Mouse (Mus musculus) ES-Bruce4 (cell line): Measurements from ENCODE around the gene Ntn3. TPM values are rescaled to one million over a fixed set of nuclear protein-coding genes. Genes with fewer than 3 reads are reported as not detected.

Source experiments
- H3K27ac ChIP-seq: 2 replicates; pipeline ENCODE4 v1.5.1; 2012; ENCODE audit warnings: low read length, inconsistent platforms; ENCODE audit not compliant: insufficient read depth
- H3K27me3 ChIP-seq: 2 replicates; pipeline ENCODE4 v1.6.1; 2012; ENCODE audit warnings: mild to moderate bottlenecking, low read length, inconsistent platforms; ENCODE audit not compliant: control insufficient read depth, poor library complexity, insufficient read depth, severe bottlenecking
- H3K36me3 ChIP-seq: 2 replicates; pipeline ENCODE4 v1.6.1; 2012; ENCODE audit warnings: inconsistent platforms, mild to moderate bottlenecking, low read length, moderate library complexity; ENCODE audit not compliant: control insufficient read depth, poor library complexity, insufficient read depth, severe bottlenecking
- H3K4me1 ChIP-seq: one replicate; pipeline ENCODE4 v1.8.1; 2011; ENCODE audit warnings: low read length; ENCODE audit not compliant: control insufficient read depth, insufficient read depth
- H3K4me3 ChIP-seq: 2 replicates; pipeline ENCODE4 v1.5.1; 2011; ENCODE audit warnings: low read depth, mild to moderate bottlenecking, low read length
- H3K9ac ChIP-seq: 2 replicates; pipeline ENCODE4 v1.6.1; 2012; ENCODE audit warnings: low read depth, mild to moderate bottlenecking, inconsistent platforms; ENCODE audit not compliant: poor library complexity, severe bottlenecking
- H3K9me3 ChIP-seq: replicated peaks from 2 replicates; pipeline ENCODE4 v1.6.1; 2012; ENCODE audit warnings: mild to moderate bottlenecking, low read length, inconsistent platforms; ENCODE audit not compliant: control insufficient read depth, poor library complexity, insufficient read depth, severe bottlenecking
- CTCF ChIP-seq: IDR thresholded peaks from one replicate; pipeline ENCODE4 v1.8.1; 2011; ENCODE audit warnings: low read depth, low read length
- EP300 ChIP-seq: IDR thresholded peaks from 2 replicates; pipeline ENCODE4 v1.6.1; 2011; ENCODE audit warnings: low read depth, low read length; ENCODE audit not compliant: insufficient read depth
- POLR2A ChIP-seq: IDR thresholded peaks from one replicate; pipeline ENCODE4 v1.8.1; 2011; ENCODE audit warnings: low read length; ENCODE audit not compliant: insufficient read depth
- polyA plus RNA-seq: library from polyadenylated mRNA; stranded (reverse); fragments of >200 nt; gene quantifications from 2 replicates; pipeline ENCODE4 v1.2.4, GENCODE M21; 2011; ENCODE audit warnings: low read depth; ENCODE audit not compliant: missing spikeins, insufficient read depth, insufficient read length

The Ntn3 gene
- polyA plus RNA-seq, 1 experiment = 0.96 TPM

DNA sequence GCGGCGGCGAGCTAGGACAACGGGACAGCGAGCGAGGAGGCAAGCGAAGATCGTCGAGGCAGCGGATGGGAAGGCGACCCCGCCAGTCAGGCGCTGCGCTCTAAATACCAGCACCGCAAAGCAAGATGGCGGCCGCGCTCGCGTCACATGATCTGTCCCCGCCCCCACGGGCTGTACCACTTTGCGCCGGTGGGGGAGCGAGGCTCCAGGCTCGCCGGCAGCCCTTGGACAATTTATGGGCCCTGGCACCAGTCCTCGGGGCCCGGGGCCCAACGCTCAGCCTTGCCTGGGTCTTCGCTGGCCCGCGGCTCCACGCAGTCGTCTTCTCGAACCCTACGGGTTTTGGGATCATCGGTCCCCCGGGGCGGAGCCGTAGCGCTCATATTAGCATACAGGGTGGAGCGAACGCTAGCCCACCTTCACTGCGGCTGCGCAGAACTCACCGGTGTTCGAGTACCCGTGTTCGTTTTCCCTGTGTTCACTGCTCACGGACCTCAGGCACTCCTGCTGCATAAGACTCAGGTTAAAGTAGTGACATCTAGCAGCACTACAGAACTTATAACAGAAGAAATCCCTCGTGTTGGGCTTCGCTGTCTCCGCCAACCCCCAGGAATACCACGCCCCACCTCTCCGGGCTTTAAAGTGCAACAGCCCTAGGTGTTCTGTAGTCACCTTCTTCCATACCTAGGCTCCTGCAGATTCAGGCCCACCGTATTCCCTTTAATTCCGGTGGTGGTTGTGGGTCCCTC is 39.8 kb downstream of the Ntn3 start, which contains the start of gene Atp6v0c:
Gene Atp6v0c, minus strand, starts transcription at position 386 of the 749 bp plus-strand sequence.
- Histone ChIP-seq H3K27me3 (no peaks in the 10 kb centered on the region), H3K4me3 (peak within 1 kb of the TSS; percentile 73), H3K4me1 (peaks cover 6% of the 10 kb centered on the region), H3K9ac (peak within 1 kb of the TSS; percentile 77), H3K9me3 (no peaks in the 10 kb centered on the region), H3K27ac (peak within 1 kb of the TSS; percentile 55), H3K36me3 (peaks cover 13% of the 10 kb centered on the region)
- TF ChIP-seq EP300 (0 out of 2 replicates have a peak, but pooled peaks have one; percentile 5), POLR2A (peak; percentile 95), CTCF (no peak)

DNA sequence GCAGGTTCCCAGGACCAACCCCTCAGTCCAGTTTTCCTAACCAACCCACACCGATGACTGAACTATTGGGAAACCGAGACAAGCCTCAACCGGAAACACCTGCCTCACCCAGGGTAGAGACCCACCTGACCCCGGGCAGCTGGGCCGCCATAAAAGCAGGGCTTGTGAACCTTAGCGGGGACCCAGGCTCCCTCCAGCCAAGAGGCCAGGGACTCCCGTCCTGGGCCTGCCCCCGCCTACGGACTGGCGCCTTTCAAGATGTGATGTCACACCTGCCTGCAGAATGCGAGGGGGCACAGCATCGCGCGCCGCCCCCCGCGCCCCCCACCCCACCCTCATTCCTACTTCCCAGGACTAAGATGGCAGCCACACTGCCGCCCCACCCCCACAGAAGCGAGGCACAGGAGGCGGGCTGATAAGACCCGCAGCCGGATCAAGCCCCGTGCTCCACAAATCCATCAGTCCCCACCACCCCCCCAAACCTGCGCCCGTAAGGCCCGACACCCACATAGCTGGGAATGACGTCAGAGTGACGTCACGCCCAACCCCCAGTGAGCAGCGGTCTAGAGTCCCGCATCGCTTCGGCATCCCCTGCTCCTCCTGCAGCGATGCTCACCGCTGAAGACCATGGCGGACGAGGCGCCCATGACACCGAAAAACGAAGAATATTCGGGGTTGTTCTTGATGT is 40.6 kb downstream of the Ntn3 start:
- H3K27ac ChIP-seq = peak overlapping the region; percentile 55
- H3K9me3 ChIP-seq = no peaks in the 10 kb centered on the region
- H3K4me1 ChIP-seq = peaks cover 6% of the 10 kb centered on the region
- TF ChIP-seq EP300 = 0 out of 2 replicates have a peak, but pooled peaks have one; percentile 1
- no peak for TF ChIP-seq CTCF
- no peaks in the 10 kb centered on the region for H3K27me3 ChIP-seq
- H3K9ac ChIP-seq = peak overlapping the region; percentile 77
- H3K36me3 ChIP-seq = peaks cover 13% of the 10 kb centered on the region
- peak overlapping the region; percentile 73 for H3K4me3 ChIP-seq

DNA sequence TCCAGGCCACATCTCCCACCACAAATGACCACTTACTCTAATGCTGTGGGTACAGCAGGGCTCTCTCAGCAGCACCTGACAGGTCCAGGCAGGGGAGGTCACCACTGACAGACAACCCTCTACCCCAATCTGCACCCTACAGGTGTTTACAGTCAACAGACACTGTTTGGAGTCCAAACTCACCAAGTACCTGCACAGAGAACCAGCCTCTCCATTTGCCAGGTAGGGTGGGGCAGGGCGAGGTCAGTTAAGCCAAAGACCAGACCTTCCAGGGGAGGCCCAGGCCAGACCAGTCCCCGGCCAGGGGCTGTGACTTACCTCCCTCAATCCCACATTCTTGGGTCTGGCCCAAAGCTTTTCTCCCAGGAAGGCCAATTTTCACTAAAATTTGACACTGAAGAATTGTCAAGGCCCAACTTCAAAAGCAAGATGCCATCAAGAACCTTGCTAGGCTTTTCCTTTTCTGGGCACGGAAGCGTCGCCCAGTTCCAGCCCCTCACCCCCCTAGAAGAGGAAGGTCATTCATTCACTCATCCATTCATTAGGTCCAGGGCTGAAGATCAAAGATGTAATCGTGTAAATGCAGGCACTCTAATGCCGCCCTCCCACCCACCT is 41.3 kb downstream of the Ntn3 start:
- no peaks in the 10 kb centered on the region for H3K9me3 ChIP-seq
- peak overlapping the region; percentile 73 for H3K4me3 ChIP-seq
- peaks cover 13% of the 10 kb centered on the region for H3K36me3 ChIP-seq
- H3K9ac ChIP-seq = peak overlapping the region; percentile 77
- no peak overlapping the region for H3K27ac ChIP-seq
- H3K27me3 ChIP-seq = no peaks in the 10 kb centered on the region
- TF ChIP-seq CTCF (no peak), POLR2A (no peak)
- H3K4me1 ChIP-seq = peaks cover 6% of the 10 kb centered on the region

DNA sequence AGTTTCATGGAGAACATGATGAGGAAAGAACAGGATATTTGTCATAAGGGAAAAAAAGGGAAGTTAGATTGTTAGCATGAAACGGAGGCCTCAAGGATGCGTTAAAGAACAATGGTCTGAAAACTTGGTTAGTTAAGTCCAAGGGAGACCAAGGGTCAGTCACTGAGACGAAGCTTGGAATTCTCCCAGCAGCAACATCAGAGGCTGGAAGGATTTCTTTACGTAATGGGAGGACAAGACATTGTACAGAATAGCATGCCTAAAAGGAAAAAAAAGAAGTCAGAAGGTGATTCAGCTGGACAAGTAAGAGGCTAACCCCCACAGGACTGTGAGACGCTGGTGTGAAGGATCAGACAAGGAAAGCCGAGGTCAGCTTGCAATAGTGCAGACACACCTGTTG is 42.2 kb downstream of the Ntn3 start:
- TF ChIP-seq EP300 = no peak
- no peak for TF ChIP-seq CTCF
- TF ChIP-seq POLR2A = no peak
- no peak overlapping the region for H3K27ac ChIP-seq
- peaks cover 13% of the 10 kb centered on the region for H3K36me3 ChIP-seq
- H3K9me3 ChIP-seq = no peaks in the 10 kb centered on the region
- H3K4me3 ChIP-seq = no peak overlapping the region
- no peaks in the 10 kb centered on the region for H3K27me3 ChIP-seq
- H3K4me1 ChIP-seq = peaks cover 6% of the 10 kb centered on the region
- H3K9ac ChIP-seq = no peak overlapping the region

DNA sequence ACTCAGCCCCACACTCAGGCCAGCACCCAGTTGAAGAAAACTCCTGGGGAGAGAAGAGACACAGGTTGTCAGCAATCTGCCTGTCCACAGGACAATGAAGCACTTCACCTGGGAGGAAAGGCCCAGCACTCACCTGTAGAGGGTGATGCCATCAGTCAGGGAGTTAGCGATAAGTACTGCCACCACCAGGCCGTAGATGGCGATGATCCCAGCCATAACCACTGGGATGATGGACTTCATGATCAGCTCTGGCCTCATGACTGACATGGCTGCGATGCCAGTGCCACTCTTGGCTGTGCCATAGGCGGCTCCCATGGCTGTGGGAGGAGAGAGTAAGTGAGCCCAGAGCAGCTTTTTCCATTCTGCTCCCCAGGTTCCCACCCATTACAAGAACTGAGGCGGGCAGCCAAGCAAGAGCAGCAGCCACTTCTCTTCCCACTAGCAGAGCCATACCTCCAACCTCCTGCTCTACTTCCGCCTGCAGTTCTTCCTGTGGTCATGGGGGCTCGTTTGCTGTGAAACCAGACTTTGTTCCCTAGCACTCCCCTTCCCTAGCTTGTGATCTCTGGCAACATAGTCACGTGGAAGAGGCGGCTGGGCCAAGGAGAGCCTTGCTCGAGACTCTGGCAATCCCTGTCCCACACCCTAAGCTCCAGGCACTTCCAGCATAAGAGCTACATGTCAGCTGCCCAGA is 44.6 kb downstream of the Ntn3 start:
- Histone ChIP-seq H3K4me1 (peaks cover 4% of the 10 kb centered on the region), H3K4me3 (no peak overlapping the region), H3K36me3 (peaks cover 13% of the 10 kb centered on the region), H3K27me3 (no peaks in the 10 kb centered on the region), H3K9me3 (no peaks in the 10 kb centered on the region), H3K9ac (no peak overlapping the region), H3K27ac (no peak overlapping the region)
- TF ChIP-seq POLR2A (no peak), CTCF (peak; percentile 1), EP300 (no peak)
